Mouse (Mus musculus): ENCODE results near the gene Pecam1. TPM values are rescaled to one million over a fixed set of nuclear protein-coding genes. Genes with fewer than 3 reads are reported as not detected.

Pecam1 gene
- 12.4 and 13.7 TPM in 2 replicates for polyA plus RNA-seq (2015; fragmentation: Nextera tagmentation; extraction: Ambion mirVana)

- Histone ChIP-seq H3K4me2 (no peak within 1 kb of the TSS), H3K36me3 (ENCODE audit: poor library complexity, severe bottlenecking) (no peaks in the 10 kb centered on the region), H3K27ac (no peak within 1 kb of the TSS), H3K4me3 (no peak within 1 kb of the TSS), H3K9me3 (replicated peaks) (no peaks in the 10 kb centered on the region), H3K9ac (no peak within 1 kb of the TSS), H3K27me3 (no peaks in the 10 kb centered on the region), H3K4me1 (no peaks in the 10 kb centered on the region)
- no peak for ATAC-seq
- 87% methylated on average over 13 of the region's 13 CpGs for WGBS
Observed at GRCm38 (mm10) chr11:106750121-106750751, at the start of gene Pecam1. Pecam1 (minus strand) TSS chr11:106750628.

GRCm38 (mm10) chr11:106795679-106796078 is 45.3 kb upstream of the Pecam1 start:
- 86% methylated on average over 9 of the region's 9 CpGs for WGBS
- peaks cover 78% of the 10 kb centered on the region for H3K36me3 ChIP-seq (ENCODE audit: poor library complexity, severe bottlenecking)

DNA sequence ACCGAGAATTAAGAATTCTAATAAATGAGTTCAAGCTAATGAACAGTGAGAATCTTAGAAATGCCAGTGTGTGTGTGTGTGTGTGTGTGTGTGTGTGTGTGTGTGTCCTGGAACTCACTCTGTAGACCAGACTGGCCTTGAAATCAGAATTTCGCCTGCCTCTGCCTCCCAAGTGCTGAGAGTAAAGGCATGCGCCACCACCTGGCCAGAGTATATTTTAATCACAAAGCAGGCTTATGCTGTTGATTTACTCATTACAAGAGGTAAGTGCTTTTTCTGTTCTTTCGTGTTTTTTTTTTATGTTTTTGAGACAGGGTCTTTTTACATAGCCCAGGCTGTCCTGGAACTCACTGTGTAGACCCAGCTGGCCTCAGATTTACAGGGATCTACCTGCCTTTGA is 43.4 kb upstream of the Pecam1 start:
- 68% methylated on average over 4 of the region's 4 CpGs for WGBS
- no peaks in the 10 kb centered on the region for H3K27me3 ChIP-seq
- H3K27ac ChIP-seq = no peak overlapping the region
- peaks cover 6% of the 10 kb centered on the region for H3K9me3 ChIP-seq (replicated peaks)
- H3K4me2 ChIP-seq = no peak overlapping the region
- no peak for ATAC-seq
- no peak overlapping the region for H3K4me3 ChIP-seq
- peaks cover 11% of the 10 kb centered on the region for H3K4me1 ChIP-seq
- H3K36me3 ChIP-seq (ENCODE audit: poor library complexity, severe bottlenecking) = peaks cover 60% of the 10 kb centered on the region
- no peak overlapping the region for H3K9ac ChIP-seq

More at GRCm38 (mm10) chr11:106795679-106796078, 45.3 kb upstream of the Pecam1 start:
- no peak overlapping the region for H3K27ac ChIP-seq
- peaks cover 6% of the 10 kb centered on the region for H3K9me3 ChIP-seq (replicated peaks)
- H3K27me3 ChIP-seq = no peaks in the 10 kb centered on the region
- H3K4me2 ChIP-seq = no peak overlapping the region
- no peak for ATAC-seq
- H3K4me3 ChIP-seq = no peak overlapping the region
- H3K9ac ChIP-seq = no peak overlapping the region
- peaks cover under 1% of the 10 kb centered on the region; the same call in 1 of the 2 replicates for H3K4me1 ChIP-seq

DNA sequence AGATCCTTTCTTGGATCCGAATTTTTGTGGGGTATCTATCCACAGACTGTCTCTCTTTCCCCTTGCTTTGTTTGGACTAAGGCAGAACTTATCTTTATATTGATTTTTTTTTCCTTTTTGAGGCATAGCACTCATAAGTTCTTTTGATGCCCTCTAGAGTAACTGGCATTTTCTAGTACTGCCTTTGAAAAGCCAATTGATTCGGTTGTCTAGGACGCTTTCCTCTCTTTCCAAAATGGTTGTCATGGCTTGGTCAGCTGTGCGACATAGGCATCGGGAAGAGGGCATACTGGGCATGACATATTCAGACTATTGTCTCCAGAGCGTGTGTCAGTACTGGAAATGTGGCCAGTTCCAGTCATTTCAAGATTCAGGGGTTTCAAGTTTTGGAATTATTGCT is 39.2 kb upstream of the Pecam1 start:
- Histone ChIP-seq H3K9me3 (replicated peaks) (no peaks in the 10 kb centered on the region), H3K27me3 (no peaks in the 10 kb centered on the region), H3K9ac (peak overlapping the region; percentile 100), H3K4me1 (peaks cover 27% of the 10 kb centered on the region), H3K4me3 (peak overlapping the region; percentile 98), H3K36me3 (ENCODE audit: poor library complexity, severe bottlenecking) (peaks cover 50% of the 10 kb centered on the region), H3K4me2 (peak overlapping the region; percentile 78), H3K27ac (peak overlapping the region; percentile 99)
- no peak for ATAC-seq
- WGBS = 0% methylated on average over 6 of the region's 6 CpGs

GRCm38 (mm10) chr11:106788775-106789459 is 38.5 kb upstream of the Pecam1 start, which contains the start of the genes Ddx5 and Cep95:
Ddx5 (minus strand) TSS chr11:106789185.
Cep95 (plus strand) TSS chr11:106789252.
- no peaks in the 10 kb centered on the region for H3K9me3 ChIP-seq (replicated peaks)
- H3K27ac ChIP-seq = peak within 1 kb of the TSS; percentile 99
- H3K9ac ChIP-seq = peak within 1 kb of the TSS; percentile 100
- under 1% methylated on average over 58 of the region's 58 CpGs for WGBS
- H3K4me3 ChIP-seq = peak within 1 kb of the TSS; percentile 98
- peak; percentile 91 for ATAC-seq
- peak within 1 kb of the TSS; percentile 78 for H3K4me2 ChIP-seq
- no peaks in the 10 kb centered on the region for H3K27me3 ChIP-seq
- peaks cover 31% of the 10 kb centered on the region for H3K4me1 ChIP-seq
- H3K36me3 ChIP-seq (ENCODE audit: poor library complexity, severe bottlenecking) = peaks cover 50% of the 10 kb centered on the region

DNA sequence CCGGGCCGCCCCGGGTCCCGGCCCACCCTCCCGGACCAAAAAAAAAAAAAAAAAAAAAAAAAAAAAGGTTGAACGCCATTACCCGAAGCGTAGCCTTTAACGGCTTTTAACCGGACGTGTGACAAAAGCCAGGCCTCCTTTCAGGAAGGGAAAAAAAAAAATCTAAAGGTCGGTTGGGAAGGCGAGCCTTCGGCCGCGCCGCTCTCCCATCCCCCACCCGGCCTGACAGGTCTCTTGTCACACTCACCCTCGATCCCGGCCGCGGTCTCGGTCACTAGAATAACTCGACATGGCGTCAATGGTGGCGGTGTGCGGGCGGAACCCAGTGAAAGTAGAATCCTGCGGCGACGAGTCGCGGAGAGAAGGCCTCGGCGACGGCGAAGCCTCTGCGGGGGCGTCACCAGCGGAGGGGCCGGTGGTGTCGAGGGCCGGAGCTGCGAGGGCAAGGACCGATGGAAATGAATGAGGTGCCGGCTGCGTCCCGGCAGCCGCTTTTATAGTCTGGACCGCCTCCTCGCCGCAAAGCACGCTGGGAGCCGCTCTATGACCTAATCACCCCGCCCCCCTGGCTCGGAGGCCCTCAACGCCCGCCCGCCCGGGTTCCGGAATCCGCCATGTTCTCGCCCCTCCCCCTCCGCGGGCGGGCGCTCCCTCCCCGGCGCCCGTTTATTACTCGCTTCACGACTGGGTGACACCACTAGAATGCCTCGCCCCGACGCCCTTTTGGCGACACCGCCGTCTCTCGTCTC is 37.8 kb upstream of the Pecam1 start:
- peak overlapping the region; percentile 98 for H3K4me3 ChIP-seq
- H3K4me2 ChIP-seq = peak overlapping the region; percentile 78
- H3K27ac ChIP-seq = peak overlapping the region; percentile 99
- peaks cover 31% of the 10 kb centered on the region for H3K4me1 ChIP-seq
- no peaks in the 10 kb centered on the region for H3K9me3 ChIP-seq (replicated peaks)
- peak; percentile 72; the same call in 1 of the 2 replicates for ATAC-seq
- H3K36me3 ChIP-seq (ENCODE audit: poor library complexity, severe bottlenecking) = peaks cover 52% of the 10 kb centered on the region
- H3K27me3 ChIP-seq = no peaks in the 10 kb centered on the region
- H3K9ac ChIP-seq = peak overlapping the region; percentile 100
- WGBS = under 1% methylated on average over 70 of the region's 79 CpGs

GRCm38 (mm10) chr11:106787131-106788025 is 37.0 kb upstream of the Pecam1 start:
- Histone ChIP-seq H3K36me3 (ENCODE audit: poor library complexity, severe bottlenecking) (peaks cover 52% of the 10 kb centered on the region), H3K9ac (peak overlapping the region; percentile 100), H3K27me3 (no peaks in the 10 kb centered on the region), H3K4me3 (peak overlapping the region; percentile 98), H3K4me2 (peak overlapping the region; percentile 66), H3K9me3 (replicated peaks) (no peaks in the 10 kb centered on the region), H3K4me1 (peaks cover 34% of the 10 kb centered on the region), H3K27ac (peak overlapping the region; percentile 99)
- peak; percentile 14 for ATAC-seq
- 0% methylated on average over 55 of the region's 65 CpGs for WGBS

- Histone ChIP-seq H3K9ac (peak overlapping the region; percentile 34; the same call in 1 of the 2 replicates), H3K27ac (no peak overlapping the region), H3K4me3 (peak overlapping the region; percentile 98; the same call in 1 of the 2 replicates), H3K36me3 (ENCODE audit: poor library complexity, severe bottlenecking) (peaks cover 69% of the 10 kb centered on the region), H3K27me3 (no peaks in the 10 kb centered on the region), H3K9me3 (replicated peaks) (no peaks in the 10 kb centered on the region), H3K4me1 (peaks cover 27% of the 10 kb centered on the region), H3K4me2 (peak overlapping the region; percentile 66)
- ATAC-seq = no peak
- 81% methylated on average over 1 of the region's 1 CpGs for WGBS
Observed at GRCm38 (mm10) chr11:106785043-106785442, 34.6 kb upstream of the Pecam1 start.

- Histone ChIP-seq H3K27ac (no peak overlapping the region), H3K4me3 (no peak overlapping the region), H3K4me2 (no peak overlapping the region), H3K9me3 (replicated peaks) (no peaks in the 10 kb centered on the region), H3K9ac (no peak overlapping the region), H3K4me1 (peaks cover 23% of the 10 kb centered on the region), H3K36me3 (ENCODE audit: poor library complexity, severe bottlenecking) (peaks cover 71% of the 10 kb centered on the region), H3K27me3 (no peaks in the 10 kb centered on the region)
- ATAC-seq = no peak
- WGBS = 88% methylated on average over 2 of the region's 2 CpGs
Observed at GRCm38 (mm10) chr11:106784476-106784875, 34.0 kb upstream of the Pecam1 start.

DNA sequence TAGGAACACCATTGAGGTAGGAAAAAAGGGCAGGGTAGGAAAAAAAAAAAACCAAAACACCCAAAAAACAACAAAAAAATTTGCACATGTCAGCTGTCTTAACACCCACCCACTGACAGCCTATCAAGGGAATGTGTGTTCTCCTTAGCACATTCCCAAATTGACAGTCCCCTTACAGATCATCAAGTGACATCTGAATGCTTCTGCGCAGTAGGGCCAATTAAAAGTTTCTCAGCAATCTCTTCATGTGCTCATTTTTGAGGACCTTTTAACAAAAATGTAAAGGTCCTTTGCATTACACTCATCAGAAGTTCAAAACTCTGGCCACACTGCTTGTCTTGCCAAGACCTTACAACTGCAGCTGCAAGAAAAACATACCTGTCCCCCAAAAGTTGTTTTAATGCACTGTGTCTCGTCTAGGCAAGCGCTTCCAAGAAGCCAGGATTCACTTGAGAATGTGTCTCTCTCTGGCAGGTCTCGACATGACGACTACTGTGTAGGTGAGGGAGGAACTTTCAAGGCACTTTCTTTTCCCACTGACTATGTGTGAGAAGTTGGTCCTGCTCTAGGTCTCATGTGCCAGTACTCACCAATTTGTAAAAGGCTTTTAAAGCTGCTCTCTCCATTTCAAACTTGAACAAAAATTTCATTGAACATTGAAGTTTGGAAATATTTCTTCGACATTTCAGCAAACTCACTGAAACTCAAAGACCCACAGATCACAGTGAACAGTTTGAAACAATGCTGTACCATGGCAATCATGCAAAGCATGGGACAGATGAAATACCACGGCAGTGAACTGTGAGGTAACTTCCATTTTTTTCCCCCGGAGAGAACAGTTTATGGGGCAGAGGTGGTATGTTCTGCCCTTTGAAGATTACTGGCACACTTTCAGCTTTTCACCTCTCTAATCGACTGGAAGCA is 32.7 kb upstream of the Pecam1 start:
- Histone ChIP-seq H3K4me3 (no peak overlapping the region; the same call in 1 of the 2 replicates), H3K27me3 (no peaks in the 10 kb centered on the region), H3K27ac (0 out of 2 replicates have a peak overlapping the region, but pooled peaks have one; percentile 25), H3K9ac (no peak overlapping the region), H3K36me3 (ENCODE audit: poor library complexity, severe bottlenecking) (peaks cover 71% of the 10 kb centered on the region), H3K4me1 (peaks cover 29% of the 10 kb centered on the region), H3K4me2 (no peak overlapping the region), H3K9me3 (replicated peaks) (no peaks in the 10 kb centered on the region)
- no peak for ATAC-seq
- WGBS = 84% methylated on average over 9 of the region's 9 CpGs

Measured in forebrain, embryonic 13.5 days (tissue).